Mouse (Mus musculus) heart, postnatal 0 days (tissue): Measurements from ENCODE around the gene Csnk2b.

Experiments used
- CTCF ChIP-seq: IDR thresholded peaks from 2 replicates; pipeline ENCODE4 v1.5.1; 2016; ENCODE audit warnings: antibody characterized with exemption, control low read depth, low read depth
- EP300 ChIP-seq: IDR thresholded peaks from 2 replicates; pipeline ENCODE4 v1.6.1; 2016; ENCODE audit warnings: antibody characterized with exemption, low read depth

DNA sequence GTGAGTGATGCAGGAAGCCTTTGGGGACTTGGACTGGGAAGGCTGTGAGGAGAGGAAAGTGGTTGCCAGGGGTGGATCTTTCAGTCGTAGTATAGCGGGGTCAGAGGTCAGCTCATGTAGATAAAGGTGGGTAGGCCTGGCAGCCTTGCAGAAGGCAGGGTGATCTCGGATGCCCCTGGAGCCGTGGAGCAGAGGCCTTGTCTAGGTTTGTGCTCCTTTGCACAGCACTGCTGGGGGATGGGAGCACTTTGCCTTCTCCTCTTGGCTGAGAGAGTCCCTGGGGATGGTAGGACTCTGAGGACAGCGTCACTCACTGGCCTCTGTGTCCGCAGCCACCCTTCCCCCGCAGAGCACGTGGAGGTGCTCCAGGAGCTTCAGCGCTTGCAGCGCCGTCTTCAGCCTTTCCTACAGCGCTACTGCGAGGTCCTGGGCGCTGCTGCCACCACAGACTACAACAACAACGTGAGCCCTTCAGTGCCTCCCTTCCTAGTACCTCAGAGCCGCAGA is 18.7 kb upstream of the Csnk2b start:
- no peak for TF ChIP-seq CTCF
- TF ChIP-seq EP300 = no peak
